Mouse (Mus musculus) heart, embryonic 13.5 days (tissue): ENCODE measurements around the gene Ss18l1. TPM values are rescaled to one million over a fixed set of nuclear protein-coding genes. Genes with fewer than 3 reads are reported as not detected.
A peak's percentile ranks its signal among the peaks of the same experiment; 100 is the strongest.

Experiments
- ATAC-seq: fragments of 200-750 bp; cut with Nextera tagmentation; 2 replicates; pipeline ENCODE4 v1.8.0; 2017; ENCODE audit warnings: moderate TSS enrichment; ENCODE audit not compliant: insufficient number of reproducible peaks, low FRiP score, low TSS enrichment; ENCODE audit errors: extremely low read depth
- H3K27ac ChIP-seq: fragments of 300-500 bp; sonication (generic); replicated peaks from 2 replicates; pipeline ENCODE4 v1.5.1; 2015; ENCODE audit warnings: moderate library complexity, mild to moderate bottlenecking, inconsistent platforms
- H3K27me3 ChIP-seq: fragments of 300-500 bp; sonication (generic); replicated peaks from 2 replicates; pipeline ENCODE4 v1.6.1; 2015; ENCODE audit warnings: mild to moderate bottlenecking, inconsistent platforms
- H3K36me3 ChIP-seq: fragments of 300-500 bp; sonication (generic); 2 replicates; pipeline ENCODE4 v1.6.1; 2015; ENCODE audit warnings: mild to moderate bottlenecking, inconsistent platforms
- H3K4me1 ChIP-seq: fragments of 300-500 bp; sonication (generic); 2 replicates; pipeline ENCODE4 v1.6.1; 2015; ENCODE audit warnings: inconsistent platforms
- H3K4me2 ChIP-seq: fragments of 300-500 bp; sonication (generic); 2 replicates; pipeline ENCODE4 v1.6.1; 2015; ENCODE audit warnings: inconsistent platforms, mild to moderate bottlenecking, moderate library complexity
- H3K4me3 ChIP-seq: fragments of 300-500 bp; sonication (generic); 2 replicates; pipeline ENCODE4 v1.5.1; 2015; ENCODE audit warnings: moderate library complexity, mild to moderate bottlenecking, inconsistent platforms
- H3K9ac ChIP-seq: fragments of 300-500 bp; sonication (generic); 2 replicates; pipeline ENCODE4 v1.6.1; 2015; ENCODE audit warnings: inconsistent platforms, mild to moderate bottlenecking, moderate library complexity
- H3K9me3 ChIP-seq: fragments of 300-500 bp; sonication (generic); 2 replicates; pipeline ENCODE4 v1.6.1; 2016; ENCODE audit warnings: inconsistent platforms
- WGBS: fragments of 180-500 bp; shearing (Covaris S2); methylation state at CpG from one replicate; pipeline ENCODE4 v1.1.7; 2015; ENCODE audit warnings: mixed read lengths; 5-methylcytosine and 5-hydroxymethylcytosine counted together
- polyA plus RNA-seq: library from polyadenylated mRNA; unstranded; fragments of >200 nt; fragmentation: Nextera tagmentation; extraction: Ambion mirVana; gene quantifications from 2 replicates; pipeline ENCODE4 v1.2.1, GENCODE M21; 2015

The Ss18l1 gene
- polyA plus RNA-seq, 1 experiment from 2014 or later: 2.5 TPM

DNA sequence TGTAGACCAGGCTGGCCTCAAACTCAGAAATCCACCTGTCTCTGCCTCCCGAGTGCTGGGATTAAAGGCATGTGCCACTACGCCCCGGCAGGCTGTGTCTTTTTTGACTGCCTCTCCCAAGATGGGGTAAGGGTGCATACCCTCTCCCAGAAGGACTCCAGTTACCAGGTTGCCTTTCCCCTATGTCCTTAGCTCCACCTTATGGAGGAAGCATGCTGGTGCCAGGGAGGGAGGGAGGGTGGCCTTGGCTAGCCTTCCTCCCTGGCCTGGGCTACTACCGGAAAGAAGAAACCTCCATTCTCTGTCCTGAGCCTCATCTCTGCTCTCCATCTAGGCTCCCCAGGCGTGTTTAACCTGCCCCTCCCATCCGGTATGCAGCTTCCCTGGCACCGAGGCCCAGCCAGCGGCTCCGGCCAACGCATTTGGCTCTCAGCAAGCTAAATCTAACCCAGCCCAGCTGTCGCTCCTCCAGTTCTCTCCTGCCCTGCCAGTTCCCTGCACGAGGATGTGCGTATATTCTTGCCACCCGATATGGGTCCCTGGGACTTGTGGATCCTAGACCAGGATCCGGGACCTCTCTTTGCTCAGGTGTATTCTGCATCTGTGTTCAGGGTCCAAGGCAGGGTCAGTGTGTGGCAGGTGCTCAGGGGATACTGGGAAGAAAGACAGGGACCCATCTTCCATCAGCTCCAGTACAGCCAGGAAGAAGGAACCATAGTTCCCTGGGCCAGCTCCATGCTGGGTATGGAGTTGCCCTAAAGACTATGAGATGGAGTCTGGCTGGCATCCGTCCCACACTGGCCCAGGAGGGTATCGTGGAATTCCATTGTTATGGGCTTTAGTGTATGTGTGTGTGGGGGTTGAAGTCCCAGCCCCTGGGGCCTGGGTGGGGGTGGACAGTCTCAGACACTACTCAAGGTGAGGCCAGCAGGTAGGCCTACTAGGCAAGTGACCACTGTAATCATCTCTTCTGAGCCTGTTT is 71.9 kb downstream of the Ss18l1 start:
- H3K4me2 ChIP-seq: no peak overlapping the region
- H3K4me3 ChIP-seq: no peak overlapping the region
- peak overlapping the region; percentile 65 for H3K27ac ChIP-seq
- H3K4me1 ChIP-seq: peaks cover 47% of the 10 kb centered on the region
- peaks cover 15% of the 10 kb centered on the region; the same call in 1 of the 2 replicates for H3K27me3 ChIP-seq
- H3K9ac ChIP-seq: 0 out of 2 replicates have a peak overlapping the region, but pooled peaks have one; percentile 16
- no peak for ATAC-seq
- 52% methylated on average over 17 of the region's 17 CpGs for WGBS
- H3K9me3 ChIP-seq: no peaks in the 10 kb centered on the region
- H3K36me3 ChIP-seq: no peaks in the 10 kb centered on the region

DNA sequence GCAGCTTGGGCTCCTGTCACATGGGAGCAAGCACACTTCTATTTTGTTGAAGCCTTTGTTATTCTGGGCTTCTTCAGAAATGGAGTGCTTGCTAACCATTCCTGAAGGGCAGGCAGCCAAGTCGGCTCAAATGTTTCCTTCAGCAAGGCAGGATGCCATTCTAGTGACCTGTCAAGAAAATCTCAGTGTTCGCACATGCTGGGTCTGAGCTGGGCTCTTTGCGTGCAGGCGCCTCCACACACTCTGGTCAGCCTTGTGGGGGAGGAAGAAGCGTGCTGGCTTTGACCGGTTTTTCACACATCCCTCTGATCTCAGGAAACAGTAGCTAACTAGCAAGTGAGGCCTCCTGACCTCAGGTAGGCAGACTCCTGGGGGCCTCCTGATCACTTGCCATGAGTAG is 73.0 kb downstream of the Ss18l1 start:
- 7% methylated on average over 6 of the region's 6 CpGs for WGBS
- 0 out of 2 replicates have a peak, but pooled peaks cover 14% of the 10 kb centered on the region for H3K27me3 ChIP-seq
- H3K4me2 ChIP-seq: peak overlapping the region; percentile 5; the same call in 1 of the 2 replicates
- H3K9ac ChIP-seq: peak overlapping the region; percentile 16; the same call in 1 of the 2 replicates
- ATAC-seq: no peak
- no peak overlapping the region for H3K4me3 ChIP-seq
- no peaks in the 10 kb centered on the region for H3K9me3 ChIP-seq
- no peaks in the 10 kb centered on the region for H3K36me3 ChIP-seq
- H3K27ac ChIP-seq: peak overlapping the region; percentile 65
- H3K4me1 ChIP-seq: peaks cover 54% of the 10 kb centered on the region

DNA sequence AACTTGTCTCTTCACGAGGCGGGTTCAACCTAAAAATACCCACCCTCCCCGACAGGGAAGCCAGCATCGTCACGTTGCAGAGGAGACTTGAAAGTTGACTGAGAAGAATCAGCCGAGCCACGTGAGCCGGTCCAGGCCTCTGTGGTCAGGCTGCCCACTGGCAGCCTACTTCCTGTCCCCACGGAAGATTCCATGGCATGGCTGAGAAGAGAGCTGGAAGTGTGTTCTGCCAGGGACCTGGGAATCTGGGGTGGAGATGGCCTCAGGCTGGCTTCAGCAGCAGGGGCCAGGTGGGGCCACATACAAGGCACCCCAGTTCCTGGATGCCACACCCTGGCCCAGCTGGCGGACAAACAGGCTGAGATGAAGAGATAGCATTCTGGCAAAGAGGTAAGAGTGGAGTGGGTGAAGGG is 73.8 kb downstream of the Ss18l1 start:
- no peaks in the 10 kb centered on the region for H3K36me3 ChIP-seq
- peak overlapping the region; percentile 65; the same call in 1 of the 2 replicates for H3K27ac ChIP-seq
- 0 out of 2 replicates have a peak, but pooled peaks cover 7% of the 10 kb centered on the region for H3K27me3 ChIP-seq
- peaks cover 62% of the 10 kb centered on the region for H3K4me1 ChIP-seq
- no peak overlapping the region for H3K4me2 ChIP-seq
- 0 out of 2 replicates have a peak overlapping the region, but pooled peaks have one; percentile 16 for H3K9ac ChIP-seq
- no peaks in the 10 kb centered on the region for H3K9me3 ChIP-seq
- 28% methylated on average over 10 of the region's 10 CpGs for WGBS
- no peak overlapping the region for H3K4me3 ChIP-seq
- ATAC-seq: no peak

DNA sequence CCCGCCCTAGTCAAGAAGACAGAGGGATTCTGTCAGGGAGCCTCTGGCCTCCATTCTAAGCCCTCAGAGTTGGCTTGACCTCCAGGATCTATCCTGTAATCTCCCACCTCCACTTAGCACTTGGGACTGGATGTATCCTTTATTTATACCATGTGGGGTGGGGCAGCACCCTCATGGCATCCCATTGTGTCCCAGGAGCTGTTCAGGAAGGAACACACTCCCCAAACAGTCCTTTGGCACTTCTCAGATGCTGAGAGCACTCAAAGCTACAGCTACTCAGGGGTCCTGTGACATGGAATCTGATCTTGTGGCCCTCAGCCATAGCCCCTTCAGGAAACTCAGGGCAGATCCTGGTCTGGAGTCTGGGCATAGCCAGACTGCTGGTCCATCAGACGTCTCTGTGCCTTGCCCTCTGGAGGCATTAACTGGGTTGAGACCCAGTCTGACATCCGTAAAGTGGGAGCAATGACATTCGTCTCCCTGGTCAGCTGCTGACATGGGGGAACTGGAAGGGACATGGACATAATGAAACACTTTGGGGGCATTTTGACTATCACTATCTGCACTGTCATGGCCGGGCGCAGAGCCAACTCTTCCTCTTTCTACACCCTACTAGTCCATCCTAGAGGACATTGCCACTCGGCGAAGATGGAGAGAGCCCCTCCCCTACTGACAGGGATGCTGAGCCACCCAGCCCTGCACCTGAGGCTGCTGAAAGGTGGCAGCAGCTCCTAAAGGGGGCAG is 74.6 kb downstream of the Ss18l1 start:
- ATAC-seq: no peak
- WGBS: 67% methylated on average over 8 of the region's 8 CpGs
- H3K4me1 ChIP-seq: peaks cover 64% of the 10 kb centered on the region

DNA sequence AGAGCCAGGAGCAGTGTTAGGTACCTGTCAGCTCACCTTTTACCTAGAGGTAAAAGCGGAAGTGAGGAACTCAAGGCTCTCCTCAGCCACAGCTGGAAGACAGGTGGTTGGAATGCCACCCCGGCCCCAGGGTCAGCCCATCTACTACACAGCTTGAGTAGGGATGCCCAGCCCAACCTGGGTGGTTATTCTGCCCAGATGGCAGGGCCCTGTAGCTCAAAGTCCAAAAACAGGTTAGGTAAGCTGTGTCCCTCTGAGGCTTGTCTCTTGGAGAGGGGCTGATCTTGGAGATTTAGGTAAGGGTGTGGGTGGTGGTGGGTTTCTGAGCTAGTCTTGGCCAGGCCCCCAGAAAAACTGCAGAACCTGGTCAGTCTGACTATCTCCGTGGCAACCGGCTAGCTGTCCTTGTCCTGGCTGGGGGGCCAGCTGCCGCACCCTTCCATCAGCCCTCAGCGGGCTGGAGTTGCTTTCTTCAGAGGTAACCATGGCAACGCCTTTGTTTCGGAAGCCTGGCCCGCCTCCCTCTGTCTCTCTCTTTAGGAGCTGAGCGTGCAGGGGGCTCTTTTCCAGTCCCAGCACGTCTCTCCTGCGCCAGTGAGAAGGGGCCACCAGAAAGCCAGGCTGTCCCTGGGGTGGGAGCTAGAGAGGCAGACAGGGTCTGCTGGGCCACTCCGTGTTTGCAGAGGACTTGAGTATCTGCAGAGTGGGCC is 75.3 kb downstream of the Ss18l1 start:
- Histone ChIP-seq H3K27ac (no peak overlapping the region), H3K4me2 (peak overlapping the region; percentile 88), H3K4me3 (no peak overlapping the region), H3K9me3 (no peaks in the 10 kb centered on the region), H3K27me3 (0 out of 2 replicates have a peak, but pooled peaks cover 7% of the 10 kb centered on the region), H3K36me3 (no peaks in the 10 kb centered on the region), H3K9ac (no peak overlapping the region), H3K4me1 (peaks cover 64% of the 10 kb centered on the region)
- WGBS: 12% methylated on average over 13 of the region's 13 CpGs
- no peak for ATAC-seq

More for the DNA sequence above, 74.6 kb downstream of the Ss18l1 start:
- 0 out of 2 replicates have a peak, but pooled peaks cover 7% of the 10 kb centered on the region for H3K27me3 ChIP-seq
- no peak overlapping the region for H3K27ac ChIP-seq
- H3K9me3 ChIP-seq: no peaks in the 10 kb centered on the region
- H3K4me2 ChIP-seq: no peak overlapping the region
- no peak overlapping the region for H3K9ac ChIP-seq
- no peak overlapping the region for H3K4me3 ChIP-seq
- H3K36me3 ChIP-seq: no peaks in the 10 kb centered on the region

DNA sequence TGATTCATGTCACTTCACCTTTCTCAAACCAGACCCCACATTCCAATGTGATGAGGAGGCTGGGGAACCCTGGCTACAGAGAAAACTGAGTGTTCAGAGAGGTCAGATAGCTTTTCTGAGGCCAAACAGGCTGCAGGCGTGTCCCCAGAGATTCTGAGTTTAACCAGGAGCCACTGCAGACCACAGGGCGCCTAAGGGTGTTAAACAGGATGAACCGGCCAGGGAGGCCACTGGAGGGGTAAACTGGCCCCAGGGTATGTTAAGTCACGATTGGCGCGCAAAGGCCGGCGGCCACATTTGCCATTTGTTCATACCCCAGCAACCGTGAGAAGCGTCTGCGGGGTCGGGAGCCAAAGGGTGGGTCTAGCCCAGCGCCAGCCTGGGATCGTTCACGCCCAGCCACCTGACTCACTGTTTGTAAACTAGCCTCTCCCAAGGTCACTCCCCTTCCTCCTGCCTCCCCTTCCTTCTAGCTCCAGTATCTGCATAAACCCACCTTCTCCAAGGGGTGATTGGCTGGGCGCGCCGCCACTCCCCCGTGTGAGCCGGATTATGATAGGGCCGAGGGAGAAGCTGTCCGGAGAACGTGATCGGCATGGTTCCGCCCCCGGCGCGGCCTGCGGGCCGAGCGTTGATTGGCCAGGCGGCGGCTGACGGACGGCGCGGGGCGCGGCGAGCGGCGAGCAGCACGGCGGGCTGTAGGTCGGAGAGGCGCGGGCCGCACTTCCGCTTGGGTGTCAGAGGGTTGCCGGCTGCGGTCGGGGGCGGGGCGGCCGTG is 76.5 kb downstream of the Ss18l1 start, which contains the start of gene Osbpl2:
Osbpl2 (plus strand) TSS at position 646 of the 778 bp plus-strand sequence.
- WGBS: under 1% methylated on average over 55 of the region's 55 CpGs
- Histone ChIP-seq H3K9ac (peak within 1 kb of the TSS; percentile 94), H3K36me3 (peaks cover 7% of the 10 kb centered on the region), H3K9me3 (no peaks in the 10 kb centered on the region), H3K4me2 (peak within 1 kb of the TSS; percentile 88), H3K4me3 (peak within 1 kb of the TSS; percentile 94), H3K4me1 (peaks cover 64% of the 10 kb centered on the region), H3K27me3 (no peaks in the 10 kb centered on the region), H3K27ac (peak within 1 kb of the TSS; percentile 84)
- peak; percentile 96 for ATAC-seq

Other genes starting within 250 kb of the Ss18l1 start
- gene Taf4, start 65.9 kb upstream of the Ss18l1 start, polyA plus RNA-seq: 1.7 and 1.9 TPM in 2 replicates
- 4.8 and 5.3 TPM in 2 replicates for gene Lsm14b, start 17.5 kb upstream of the Ss18l1 start, polyA plus RNA-seq
- gene Psma7, start 76 bp upstream of the Ss18l1 start, polyA plus RNA-seq: 382 and 477 TPM in 2 replicates
- gene Mtg2, start 28.1 kb downstream of the Ss18l1 start, polyA plus RNA-seq: 23.9 and 24.8 TPM in 2 replicates
- gene Hrh3, start 62.0 kb downstream of the Ss18l1 start, polyA plus RNA-seq: not detected in 2 replicates
- 34.1 and 37.8 TPM in 2 replicates for gene Osbpl2, start 76.8 kb downstream of the Ss18l1 start, polyA plus RNA-seq
- 150 and 155 TPM in 2 replicates for gene Adrm1, start 129.0 kb downstream of the Ss18l1 start, polyA plus RNA-seq
- 21.6 and 22.5 TPM in 2 replicates for gene Lama5, start 183.3 kb downstream of the Ss18l1 start, polyA plus RNA-seq
- gene Rps21, start 214.9 kb downstream of the Ss18l1 start, polyA plus RNA-seq: 332 and 351 TPM in 2 replicates
- gene Cables2, start 231.0 kb downstream of the Ss18l1 start, polyA plus RNA-seq: 9.0 and 9.3 TPM in 2 replicates
- gene Rbbp8nl, start 247.4 kb downstream of the Ss18l1 start, polyA plus RNA-seq: 0.05 and 0.08 TPM in 2 replicates